Mouse (Mus musculus) forebrain, embryonic 12.5 days (tissue): ENCODE measurements around the gene Klk11. TPM values are rescaled to one million over a fixed set of nuclear protein-coding genes. Genes with fewer than 3 reads are reported as not detected.

Experiments
- ATAC-seq: fragments of 200-750 bp; cut with Nextera tagmentation; 2 replicates; pipeline ENCODE4 v1.8.0; 2017; ENCODE audit warnings: moderate TSS enrichment; ENCODE audit not compliant: low FRiP score
- H3K27ac ChIP-seq: fragments of 300-500 bp; sonication (generic); 2 replicates; pipeline ENCODE4 v1.5.1; 2016; ENCODE audit warnings: mild to moderate bottlenecking
- H3K27me3 ChIP-seq: fragments of 300-500 bp; sonication (generic); 2 replicates; pipeline ENCODE4 v1.6.1; 2016; ENCODE audit warnings: mild to moderate bottlenecking
- H3K36me3 ChIP-seq: fragments of 300-500 bp; sonication (generic); replicated peaks from 2 replicates; pipeline ENCODE4 v1.6.1; 2016; ENCODE audit warnings: mild to moderate bottlenecking
- H3K4me1 ChIP-seq: fragments of 300-500 bp; sonication (generic); 2 replicates; pipeline ENCODE4 v1.6.1; 2016
- H3K4me2 ChIP-seq: fragments of 300-500 bp; sonication (generic); 2 replicates; pipeline ENCODE4 v1.6.1; 2016; ENCODE audit warnings: mild to moderate bottlenecking, moderate library complexity
- H3K4me3 ChIP-seq: fragments of 300-500 bp; sonication (generic); replicated peaks from 2 replicates; pipeline ENCODE4 v1.5.1; 2016; ENCODE audit warnings: mild to moderate bottlenecking
- H3K9ac ChIP-seq: fragments of 300-500 bp; sonication (generic); 2 replicates; pipeline ENCODE4 v1.6.1; 2016; ENCODE audit warnings: mild to moderate bottlenecking
- H3K9me3 ChIP-seq: fragments of 300-500 bp; sonication (generic); 2 replicates; pipeline ENCODE4 v1.6.1; 2016
- WGBS: fragments of 180-500 bp; shearing (Covaris S2); methylation state at CpG from one replicate; pipeline ENCODE4 v1.1.7; 2016; 5-methylcytosine and 5-hydroxymethylcytosine counted together
- polyA plus RNA-seq: library from polyadenylated mRNA; unstranded; fragments of >200 nt; fragmentation: Nextera tagmentation; extraction: Ambion mirVana; gene quantifications from 2 replicates; pipeline ENCODE4 v1.2.1, GENCODE M21; 2016

Gene Klk11
- not detected in 2 replicates for polyA plus RNA-seq

- Histone ChIP-seq H3K9ac (no peak within 1 kb of the TSS), H3K27me3 (no peaks in the 10 kb centered on the region), H3K4me3 (no peak within 1 kb of the TSS), H3K4me1 (peaks cover 8% of the 10 kb centered on the region; the same call in 1 of the 2 replicates), H3K4me2 (no peak within 1 kb of the TSS), H3K9me3 (no peaks in the 10 kb centered on the region), H3K36me3 (no peaks in the 10 kb centered on the region), H3K27ac (no peak within 1 kb of the TSS)
- ATAC-seq, result no peak
- WGBS, result 93% methylated on average over 5 of the region's 5 CpGs
Observed at GRCm38 (mm10) chr7:43774364-43774763, at the start of gene Klk11. Gene Klk11 (plus strand): TSS chr7:43774604.

- Histone ChIP-seq H3K4me2 (no peak overlapping the region), H3K27me3 (no peaks in the 10 kb centered on the region), H3K36me3 (no peaks in the 10 kb centered on the region), H3K4me1 (no peaks in the 10 kb centered on the region), H3K9ac (no peak overlapping the region), H3K4me3 (no peak overlapping the region), H3K27ac (no peak overlapping the region), H3K9me3 (no peaks in the 10 kb centered on the region)
- no peak for ATAC-seq
- WGBS, result 90% methylated on average over 1 of the region's 1 CpGs
Observed at GRCm38 (mm10) chr7:43747788-43748187, 26.6 kb upstream of the Klk11 start.

GRCm38 (mm10) chr7:43752806-43753205 lies 21.6 kb upstream of the Klk11 start:
- no peaks in the 10 kb centered on the region for H3K9me3 ChIP-seq
- no peaks in the 10 kb centered on the region for H3K27me3 ChIP-seq
- H3K4me2 ChIP-seq, result no peak overlapping the region
- no peak overlapping the region for H3K27ac ChIP-seq
- no peaks in the 10 kb centered on the region for H3K4me1 ChIP-seq
- H3K9ac ChIP-seq, result no peak overlapping the region
- 73% methylated on average over 2 of the region's 2 CpGs for WGBS
- no peak overlapping the region for H3K4me3 ChIP-seq
- no peak for ATAC-seq
- no peaks in the 10 kb centered on the region for H3K36me3 ChIP-seq

DNA sequence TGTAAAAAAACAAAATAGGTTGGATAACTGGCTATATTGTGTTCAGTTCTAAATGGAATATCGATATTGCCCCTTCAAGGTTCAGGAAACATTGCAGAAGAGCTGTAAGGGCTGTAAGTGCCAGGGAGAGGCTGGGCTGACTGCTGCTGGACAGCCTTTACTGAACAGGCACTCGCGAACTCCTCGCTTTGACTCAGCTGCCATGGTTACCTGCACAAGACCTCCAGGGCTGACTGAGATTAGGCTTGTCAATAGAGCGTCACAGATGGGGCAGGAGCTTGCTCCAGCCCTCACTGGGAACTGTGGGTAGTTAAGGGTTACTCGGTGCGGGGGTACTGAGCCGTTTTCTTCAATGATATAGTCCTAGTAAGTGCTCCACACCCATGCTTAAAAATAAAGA lies 7.9 kb upstream of the Klk11 start:
- H3K27ac ChIP-seq, result no peak overlapping the region
- H3K27me3 ChIP-seq, result no peaks in the 10 kb centered on the region
- no peaks in the 10 kb centered on the region for H3K4me1 ChIP-seq
- H3K4me2 ChIP-seq, result no peak overlapping the region
- no peak overlapping the region for H3K4me3 ChIP-seq
- ATAC-seq, result no peak
- no peak overlapping the region for H3K9ac ChIP-seq
- no peaks in the 10 kb centered on the region for H3K36me3 ChIP-seq
- no peaks in the 10 kb centered on the region for H3K9me3 ChIP-seq
- 38% methylated on average over 8 of the region's 8 CpGs for WGBS

DNA sequence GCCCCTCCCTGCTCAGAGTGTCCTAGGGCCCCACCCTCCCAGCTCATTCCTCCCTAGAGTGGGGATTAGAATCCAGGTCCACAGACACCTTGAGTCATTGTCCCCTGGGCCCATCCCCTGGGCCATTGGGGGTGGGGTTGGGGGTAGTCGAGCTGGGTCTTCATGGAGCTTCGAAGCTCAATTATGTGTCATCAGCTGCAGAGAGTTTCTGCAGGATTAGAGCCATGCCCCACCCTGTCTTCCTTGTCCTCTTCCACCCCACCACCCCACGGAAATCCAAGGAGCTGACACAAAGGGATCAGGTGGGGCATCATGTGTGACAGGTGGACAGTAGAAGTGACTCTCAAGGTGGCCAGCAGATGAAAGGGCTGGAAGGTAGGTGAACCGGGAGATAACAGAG lies 5.8 kb upstream of the Klk11 start, which contains the start of gene Klk12:
Klk12 (plus strand) TSS at position 301 of the 400 bp plus-strand sequence.
- Histone ChIP-seq H3K4me2 (no peak within 1 kb of the TSS), H3K9me3 (no peaks in the 10 kb centered on the region), H3K9ac (no peak within 1 kb of the TSS), H3K36me3 (no peaks in the 10 kb centered on the region), H3K4me3 (no peak within 1 kb of the TSS), H3K4me1 (no peaks in the 10 kb centered on the region), H3K27ac (no peak within 1 kb of the TSS), H3K27me3 (no peaks in the 10 kb centered on the region)
- ATAC-seq, result no peak
- 84% methylated on average over 4 of the region's 4 CpGs for whole genome bisulfite sequencing

GRCm38 (mm10) chr7:43769636-43770035 lies 4.8 kb upstream of the Klk11 start:
- ATAC-seq, result no peak
- no peaks in the 10 kb centered on the region for H3K27me3 ChIP-seq
- H3K4me2 ChIP-seq, result no peak overlapping the region
- H3K9me3 ChIP-seq, result no peaks in the 10 kb centered on the region
- H3K27ac ChIP-seq, result no peak overlapping the region
- 0 out of 2 replicates have a peak, but pooled peaks cover under 1% of the 10 kb centered on the region for H3K4me1 ChIP-seq
- H3K4me3 ChIP-seq, result no peak overlapping the region
- WGBS, result 92% methylated on average over 8 of the region's 8 CpGs
- no peak overlapping the region for H3K9ac ChIP-seq
- no peaks in the 10 kb centered on the region for H3K36me3 ChIP-seq

GRCm38 (mm10) chr7:43770701-43771100 lies 3.7 kb upstream of the Klk11 start:
- Histone ChIP-seq H3K9me3 (no peaks in the 10 kb centered on the region), H3K4me1 (peaks cover 8% of the 10 kb centered on the region; the same call in 1 of the 2 replicates), H3K4me3 (no peak overlapping the region), H3K9ac (no peak overlapping the region), H3K36me3 (no peaks in the 10 kb centered on the region), H3K27ac (no peak overlapping the region), H3K4me2 (no peak overlapping the region), H3K27me3 (no peaks in the 10 kb centered on the region)
- no peak for ATAC-seq
- WGBS, result 93% methylated on average over 10 of the region's 10 CpGs

GRCm38 (mm10) chr7:43771916-43772315 lies 2.5 kb upstream of the Klk11 start:
- Histone ChIP-seq H3K4me1 (peaks cover 8% of the 10 kb centered on the region; the same call in 1 of the 2 replicates), H3K36me3 (no peaks in the 10 kb centered on the region)
- WGBS, result 91% methylated on average over 6 of the region's 6 CpGs

GRCm38 (mm10) chr7:43772901-43773300 lies 1.5 kb upstream of the Klk11 start:
- Histone ChIP-seq H3K4me1 (peaks cover 8% of the 10 kb centered on the region; the same call in 1 of the 2 replicates), H3K4me2 (no peak overlapping the region), H3K9ac (no peak overlapping the region), H3K4me3 (no peak overlapping the region), H3K36me3 (no peaks in the 10 kb centered on the region), H3K27me3 (no peaks in the 10 kb centered on the region), H3K27ac (no peak overlapping the region), H3K9me3 (no peaks in the 10 kb centered on the region)
- 77% methylated on average over 3 of the region's 3 CpGs for WGBS
- no peak for ATAC-seq

More at GRCm38 (mm10) chr7:43771916-43772315, 2.5 kb upstream of the Klk11 start:
- ATAC-seq, result no peak
- Histone ChIP-seq H3K4me2 (no peak overlapping the region), H3K27me3 (no peaks in the 10 kb centered on the region), H3K4me3 (no peak overlapping the region), H3K27ac (no peak overlapping the region), H3K9me3 (no peaks in the 10 kb centered on the region), H3K9ac (no peak overlapping the region)

- Histone ChIP-seq H3K9ac (no peak overlapping the region), H3K4me3 (no peak overlapping the region), H3K4me1 (peaks cover 8% of the 10 kb centered on the region; the same call in 1 of the 2 replicates), H3K27ac (no peak overlapping the region), H3K9me3 (no peaks in the 10 kb centered on the region), H3K27me3 (no peaks in the 10 kb centered on the region), H3K4me2 (no peak overlapping the region), H3K36me3 (no peaks in the 10 kb centered on the region)
- ATAC-seq, result no peak
- 46% methylated on average over 6 of the region's 6 CpGs for WGBS
Observed at GRCm38 (mm10) chr7:43774802-43775201, 398 bp downstream of the Klk11 start.

DNA sequence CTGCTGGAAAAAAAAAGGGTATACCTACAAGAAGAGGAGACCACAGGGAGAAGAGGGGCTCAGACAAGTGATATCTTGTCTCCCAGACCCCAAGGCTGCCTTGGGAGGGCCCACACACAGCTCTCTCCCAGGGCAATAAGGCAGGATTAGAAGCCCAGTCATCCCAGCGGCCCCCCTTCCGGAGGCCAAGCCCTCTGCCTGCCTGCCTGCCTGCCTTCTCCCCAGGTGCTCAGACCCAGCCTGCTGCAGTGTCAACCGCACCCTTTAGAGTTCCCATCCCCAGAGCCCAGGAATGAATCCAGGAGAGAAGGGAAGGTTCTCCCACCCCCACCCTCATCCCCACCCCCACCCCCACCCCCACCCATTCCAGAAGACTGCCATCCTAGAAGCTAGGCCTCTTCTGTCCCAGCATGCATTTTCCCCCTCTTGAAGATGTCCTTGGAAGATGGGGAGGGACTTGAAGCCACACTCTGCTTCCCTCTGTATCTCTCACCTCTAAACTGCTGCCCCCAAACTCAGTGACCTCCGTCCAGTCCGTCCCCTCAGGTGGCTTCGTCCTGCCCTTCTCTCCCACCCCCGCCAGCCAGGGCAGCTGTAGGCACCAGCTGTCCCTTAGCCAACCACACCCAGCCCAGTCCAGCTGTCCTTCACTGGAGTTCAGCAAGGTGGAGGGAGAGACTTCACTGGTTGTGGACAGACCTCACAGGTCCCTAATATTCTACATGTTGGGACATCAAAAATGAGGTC lies 1.1 kb downstream of the Klk11 start:
- H3K27ac ChIP-seq, result no peak overlapping the region
- ATAC-seq, result no peak
- no peak overlapping the region for H3K9ac ChIP-seq
- H3K27me3 ChIP-seq, result no peaks in the 10 kb centered on the region
- H3K4me1 ChIP-seq, result peaks cover 8% of the 10 kb centered on the region; the same call in 1 of the 2 replicates
- H3K36me3 ChIP-seq, result no peaks in the 10 kb centered on the region
- H3K4me3 ChIP-seq, result no peak overlapping the region
- no peaks in the 10 kb centered on the region for H3K9me3 ChIP-seq
- no peak overlapping the region for H3K4me2 ChIP-seq
- 45% methylated on average over 7 of the region's 7 CpGs for WGBS

GRCm38 (mm10) chr7:43776506-43776905 lies 2.1 kb downstream of the Klk11 start:
- Histone ChIP-seq H3K9me3 (no peaks in the 10 kb centered on the region), H3K27me3 (no peaks in the 10 kb centered on the region), H3K4me1 (peaks cover 8% of the 10 kb centered on the region; the same call in 1 of the 2 replicates), H3K4me2 (no peak overlapping the region), H3K27ac (no peak overlapping the region), H3K9ac (no peak overlapping the region), H3K4me3 (no peak overlapping the region), H3K36me3 (no peaks in the 10 kb centered on the region)
- no peak for ATAC-seq
- 85% methylated on average over 5 of the region's 5 CpGs for WGBS

- Histone ChIP-seq H3K27ac (no peak overlapping the region), H3K9me3 (no peaks in the 10 kb centered on the region), H3K36me3 (no peaks in the 10 kb centered on the region), H3K4me2 (no peak overlapping the region), H3K4me1 (peaks cover 10% of the 10 kb centered on the region; the same call in 1 of the 2 replicates), H3K9ac (no peak overlapping the region), H3K4me3 (no peak overlapping the region), H3K27me3 (no peaks in the 10 kb centered on the region)
- ATAC-seq, result no peak
- 80% methylated on average over 12 of the region's 12 CpGs for WGBS
Observed at GRCm38 (mm10) chr7:43777423-43777822, 3.0 kb downstream of the Klk11 start.
